Mouse (Mus musculus) cerebellum, adult 8-10 months (tissue): Measurements from ENCODE around the gene Adgra3.

Experiments
- DNase-seq: peaks from one replicate; pipeline ENCODE4 v3.0.0; 2022

The Adgra3 gene

DNA sequence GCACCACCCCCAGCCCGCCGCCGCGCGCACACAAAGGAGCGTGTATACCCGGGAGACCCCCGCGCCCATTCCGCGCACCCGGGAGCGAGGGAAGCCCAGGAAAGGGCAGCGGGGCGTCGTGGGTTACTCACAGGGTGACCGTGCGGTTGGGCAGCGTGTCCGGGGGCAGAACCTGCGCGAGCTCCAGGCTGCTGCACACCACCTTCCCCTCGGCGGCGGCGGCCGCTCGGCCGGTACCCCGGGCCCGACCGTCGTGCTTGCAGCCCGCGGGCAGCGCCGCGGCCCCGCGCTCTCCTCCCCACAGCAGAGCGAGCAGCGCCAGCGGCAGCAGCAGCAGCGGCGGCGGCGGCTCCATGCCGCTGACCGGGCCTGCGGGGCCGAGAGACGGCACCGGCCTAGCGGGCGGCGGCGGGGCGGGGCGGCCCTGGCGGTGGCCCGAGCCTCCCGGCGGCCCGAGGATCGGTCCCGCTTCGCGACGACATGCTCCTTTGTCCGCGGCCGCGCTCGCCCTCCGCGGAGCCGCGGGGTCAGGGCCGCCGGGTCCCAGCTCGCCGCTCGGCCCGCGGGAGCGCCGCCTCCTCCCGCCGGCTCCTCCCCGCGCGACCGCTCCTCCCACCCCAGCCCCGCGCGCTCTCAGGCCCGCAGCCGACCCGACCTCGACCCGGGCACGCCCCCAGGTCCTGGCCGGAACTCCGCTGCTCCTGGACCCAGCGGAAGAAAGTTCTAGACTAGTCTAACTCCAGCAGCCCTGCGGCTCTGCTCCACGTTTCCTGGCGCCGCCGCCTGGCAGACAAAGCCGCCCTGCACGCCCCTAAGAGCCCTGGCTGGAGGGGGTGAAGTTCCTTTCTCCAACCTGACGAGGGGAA is at the start of gene Adgra3:
Adgra3 (minus strand) TSS at position 586 of the 866 bp plus-strand sequence.
- no peak for DNase-seq

DNA sequence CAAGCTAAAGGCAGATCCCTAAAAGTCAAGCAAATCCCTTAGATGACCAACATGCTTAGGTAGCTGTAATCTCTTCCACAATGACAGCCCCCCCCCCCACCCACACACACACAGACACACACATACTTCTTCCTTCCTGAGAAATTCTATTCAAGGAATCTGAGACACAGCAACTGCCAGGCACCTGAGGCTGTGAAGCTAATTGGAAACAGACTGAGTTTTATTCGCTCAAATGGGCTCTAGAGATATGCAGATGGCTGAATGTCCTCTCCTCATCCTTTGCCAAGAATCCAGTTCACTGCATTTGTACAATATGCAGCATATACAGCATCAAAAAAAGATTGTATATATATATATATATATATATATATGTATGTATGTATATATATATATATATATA is 24.6 kb upstream of the Adgra3 start:
- peak; percentile 24 for DNase-seq

DNA sequence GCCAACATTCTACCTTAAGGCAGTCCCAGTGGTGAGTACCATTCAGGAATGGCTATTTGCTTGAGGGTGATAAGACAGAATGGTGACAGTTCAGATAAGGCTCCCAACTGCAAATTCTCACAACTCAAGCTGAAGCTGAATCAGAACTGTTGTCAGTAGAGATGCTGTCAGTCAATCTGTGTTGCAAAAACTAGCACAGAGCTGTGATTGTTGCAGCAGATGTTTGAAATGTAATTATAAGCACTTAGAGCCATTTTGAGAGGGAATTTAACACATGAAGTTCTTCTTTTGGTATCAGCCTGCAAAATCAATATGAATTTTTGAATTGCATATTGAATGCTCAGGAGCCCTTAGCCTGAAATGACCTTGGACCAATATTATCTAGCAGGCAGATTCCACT is 15.4 kb upstream of the Adgra3 start:
- DNase-seq: no peak

DNA sequence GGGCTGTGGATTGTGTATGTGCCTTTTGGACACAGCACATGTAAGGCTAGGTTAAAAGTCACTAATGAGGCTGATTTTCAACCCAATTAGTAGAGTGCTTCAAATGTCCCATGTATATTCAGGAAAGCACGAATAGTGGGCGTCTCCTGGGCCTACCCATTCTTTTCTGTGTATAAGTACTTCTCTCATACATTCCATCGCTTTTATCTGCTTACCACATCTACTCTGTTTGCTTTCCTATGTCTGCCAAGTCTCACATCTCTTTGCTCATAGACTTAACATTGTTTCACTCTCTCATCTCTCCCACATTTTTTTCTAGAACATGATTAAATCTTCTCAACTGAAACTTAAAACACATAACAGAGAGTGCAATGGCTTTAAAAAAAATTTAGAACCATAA is 5.4 kb upstream of the Adgra3 start:
- no peak for DNase-seq

DNA sequence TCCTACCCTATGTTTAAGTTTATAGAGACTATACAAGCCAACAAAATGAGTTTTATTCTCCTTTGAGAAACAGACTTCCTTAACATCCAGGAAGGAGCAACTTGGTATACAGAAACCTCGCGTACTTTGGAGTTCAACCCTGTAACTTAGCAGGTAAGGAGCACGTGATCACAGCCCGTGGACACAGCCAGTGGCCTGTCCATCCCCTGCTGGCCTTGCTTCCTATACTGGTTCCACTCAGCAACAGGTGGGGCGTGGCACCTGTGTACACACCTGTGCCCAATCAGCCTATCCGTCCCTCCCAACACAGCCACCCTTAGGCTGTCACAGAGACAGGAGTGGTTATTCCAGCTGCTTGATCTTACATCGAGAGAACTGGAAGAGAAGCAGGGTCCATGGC is 780 bp upstream of the Adgra3 start:
- DNase-seq: no peak

DNA sequence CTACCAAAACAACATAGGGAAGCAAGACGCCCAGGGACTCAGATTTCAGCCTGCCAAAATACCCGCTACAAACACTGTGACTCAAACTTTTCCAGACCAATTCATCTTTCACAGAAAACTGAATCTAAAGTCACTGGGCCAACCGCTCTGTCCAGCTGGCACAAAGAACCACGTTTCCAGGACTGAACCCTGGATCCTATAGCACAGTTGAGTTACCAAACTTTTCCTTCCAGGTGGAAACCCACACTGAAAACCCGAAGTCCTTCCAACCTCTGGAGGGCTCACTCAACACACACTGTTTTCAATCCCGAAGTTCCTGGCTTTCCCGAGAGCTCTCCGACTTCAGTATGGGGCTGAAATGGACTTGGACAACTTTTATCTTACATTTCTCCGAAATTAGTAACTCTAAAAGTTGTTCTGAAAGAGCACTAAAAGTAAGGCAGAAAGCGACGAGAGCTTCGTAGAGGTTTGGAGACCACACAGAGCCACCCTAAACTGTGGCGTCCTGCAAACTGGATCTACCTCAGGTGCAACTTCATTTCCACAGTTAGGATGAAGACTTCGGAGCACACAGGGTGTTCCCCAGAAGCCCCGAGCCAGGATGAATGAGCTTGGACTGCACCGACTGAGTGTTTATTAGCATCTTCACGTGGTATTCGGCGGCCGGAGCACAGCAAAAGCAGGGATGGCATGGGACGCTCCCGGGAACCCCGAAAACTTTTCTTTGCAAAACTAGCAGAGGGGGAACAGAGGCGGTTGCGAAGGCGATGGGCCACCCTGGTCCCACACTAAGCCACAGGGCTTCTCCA is 990 bp downstream of the Adgra3 start:
- DNase-seq: no peak

DNA sequence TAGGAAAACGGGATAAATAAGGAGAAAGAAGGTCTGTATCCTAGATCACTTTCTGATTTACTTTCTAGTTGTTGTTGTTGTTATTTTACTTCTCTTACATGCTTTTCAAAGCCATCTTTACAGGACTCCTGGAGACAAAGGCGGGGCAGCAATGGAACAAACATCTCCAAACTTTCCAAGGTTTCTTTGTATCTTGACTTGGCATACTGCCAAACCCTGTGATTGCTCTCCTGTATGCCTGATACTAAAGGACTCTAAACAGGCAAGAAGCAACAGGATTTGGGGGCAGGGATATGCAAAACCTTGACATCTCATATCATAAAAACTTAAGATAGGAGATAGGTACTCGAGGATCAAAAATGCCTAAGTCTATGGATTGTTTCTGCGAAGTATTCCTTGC is 6.3 kb downstream of the Adgra3 start:
- DNase-seq: no peak

DNA sequence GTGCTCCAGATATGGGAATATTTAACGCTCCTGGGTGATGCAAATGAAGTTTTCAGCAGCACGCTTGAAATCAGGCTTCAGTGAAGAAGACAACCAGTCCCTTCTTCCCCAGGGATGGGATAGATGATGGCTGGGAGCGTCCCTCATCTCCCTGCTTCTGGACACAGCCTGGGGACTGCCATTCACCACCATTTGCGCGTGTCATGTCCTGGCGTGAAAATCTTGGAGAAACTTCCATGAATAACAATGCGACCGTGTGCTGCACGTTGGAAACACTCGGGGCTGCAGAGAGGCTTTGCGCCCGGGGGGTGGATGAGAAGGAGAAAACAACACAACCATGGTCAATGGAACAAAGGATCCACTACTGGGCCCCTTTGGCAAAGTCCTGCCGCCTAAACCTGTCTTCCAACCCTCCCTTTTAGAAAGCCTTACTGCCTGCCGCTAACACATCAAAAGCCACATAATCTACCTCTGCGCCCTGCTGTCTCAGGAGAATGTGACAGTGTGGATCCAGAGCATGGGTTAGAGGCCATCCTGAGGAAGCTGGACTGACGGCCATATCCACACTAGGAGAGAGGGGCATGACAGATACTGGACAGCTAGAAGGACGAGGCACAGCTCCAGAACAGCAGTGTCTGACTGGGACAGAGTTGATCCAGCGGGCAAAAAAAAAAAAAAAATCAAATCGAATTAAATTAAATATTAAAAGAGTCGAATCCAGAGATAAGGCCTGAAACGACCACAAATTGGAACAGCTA is 8.0 kb downstream of the Adgra3 start:
- DNase-seq: no peak

DNA sequence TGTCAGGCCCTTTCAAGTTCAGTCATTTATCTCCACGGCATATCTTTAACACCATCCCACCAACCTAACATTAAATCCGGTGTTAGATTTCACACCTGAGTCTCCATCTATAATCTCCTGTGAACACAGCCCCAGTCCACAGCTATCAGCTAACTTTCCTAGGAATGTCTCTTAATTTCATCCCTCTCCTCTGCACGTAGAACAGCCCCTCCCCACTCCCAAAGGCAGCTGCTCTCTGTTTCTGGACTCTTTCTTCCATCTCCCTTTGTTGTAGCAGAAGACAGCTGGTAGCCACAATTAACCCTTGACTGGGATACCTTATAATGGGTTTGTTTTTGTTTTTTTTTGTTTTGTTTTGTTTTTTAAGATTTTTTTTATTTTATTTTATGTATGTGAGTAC is 8.8 kb downstream of the Adgra3 start:
- DNase-seq: no peak

DNA sequence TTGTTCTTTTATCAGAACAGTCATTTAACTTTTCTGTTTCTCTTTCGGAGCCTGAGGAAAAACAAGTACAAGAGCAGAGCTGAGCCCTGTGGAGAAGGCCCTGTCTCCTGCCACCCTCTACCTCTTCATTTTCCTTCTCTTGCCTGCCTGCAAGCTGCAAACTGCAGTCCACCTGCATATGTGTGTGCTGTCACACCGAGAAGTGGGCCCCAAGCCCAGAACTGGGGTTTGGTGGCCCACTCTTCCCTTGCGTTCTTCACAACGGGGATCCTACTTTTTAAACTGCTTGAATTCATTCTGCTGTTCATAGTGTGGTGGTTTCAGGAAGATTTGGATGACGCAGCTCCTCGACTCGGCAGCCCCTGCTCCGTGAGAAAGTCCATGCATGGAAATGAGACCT is 9.3 kb downstream of the Adgra3 start:
- no peak for DNase-seq

DNA sequence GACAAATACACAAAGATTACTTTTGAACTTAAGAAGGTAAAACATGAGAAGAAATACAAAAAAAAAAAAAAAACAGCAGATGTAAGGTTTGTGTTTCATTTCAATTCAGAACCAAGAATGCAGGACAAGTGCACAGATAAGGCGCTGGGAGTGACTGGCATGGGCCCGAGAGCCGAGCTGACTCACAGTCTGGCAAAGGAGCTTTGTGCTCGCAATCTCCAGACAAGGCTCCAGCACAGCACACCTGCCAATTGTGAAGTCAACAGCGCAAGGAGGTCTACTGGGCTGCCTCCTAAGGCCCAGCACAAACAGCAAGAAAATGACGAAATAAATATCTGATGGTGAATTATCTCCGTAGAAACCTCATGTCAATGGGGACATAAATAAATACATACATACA is 9.8 kb downstream of the Adgra3 start:
- no peak for DNase-seq

DNA sequence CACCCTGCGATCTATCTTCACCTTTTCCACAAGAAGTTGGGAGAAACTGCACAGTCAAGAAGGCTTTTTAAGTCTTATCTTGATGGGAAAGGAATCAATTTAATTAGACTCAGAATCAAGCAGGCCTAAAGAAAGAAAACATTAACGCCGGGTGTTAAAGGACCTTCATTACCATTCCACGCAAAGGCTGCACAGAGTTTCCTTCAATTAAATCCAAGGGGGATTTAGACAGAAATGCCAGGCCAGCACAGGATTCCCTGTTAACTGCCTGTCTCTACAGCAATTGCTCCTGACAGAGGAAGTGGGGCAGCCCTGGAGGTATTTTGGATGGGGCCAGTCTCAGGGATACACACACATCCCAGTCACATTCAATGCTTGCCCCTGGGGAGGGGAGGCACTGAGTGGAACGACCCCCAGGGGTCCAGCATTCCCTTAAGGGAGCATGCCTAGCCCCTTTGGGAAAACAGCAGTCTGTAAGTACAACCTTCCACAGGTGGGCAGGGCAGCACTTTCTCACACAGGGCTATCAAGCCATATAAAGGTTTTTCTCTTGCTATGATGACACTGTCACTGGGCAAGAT is 10.4 kb downstream of the Adgra3 start:
- no peak for DNase-seq

DNA sequence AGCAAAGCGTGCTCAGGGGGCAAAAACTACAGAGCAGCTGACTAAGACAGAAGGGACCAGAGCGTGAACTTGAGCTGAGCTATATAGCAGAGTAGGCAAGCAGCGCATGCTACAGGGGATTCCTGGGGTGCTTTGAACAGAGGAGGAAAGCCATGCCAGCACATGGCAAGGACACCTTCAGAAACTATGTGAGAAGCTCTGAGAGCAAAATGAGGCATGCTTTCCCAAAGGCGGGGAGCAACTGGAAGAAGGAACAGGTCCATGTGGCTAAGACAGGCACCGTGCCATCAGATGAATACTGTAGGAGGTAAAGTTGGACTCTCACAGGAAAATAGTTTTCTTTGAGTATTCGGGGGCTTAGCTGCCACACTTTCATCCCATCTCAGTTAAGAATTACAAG is 13.6 kb downstream of the Adgra3 start:
- DNase-seq: no peak

DNA sequence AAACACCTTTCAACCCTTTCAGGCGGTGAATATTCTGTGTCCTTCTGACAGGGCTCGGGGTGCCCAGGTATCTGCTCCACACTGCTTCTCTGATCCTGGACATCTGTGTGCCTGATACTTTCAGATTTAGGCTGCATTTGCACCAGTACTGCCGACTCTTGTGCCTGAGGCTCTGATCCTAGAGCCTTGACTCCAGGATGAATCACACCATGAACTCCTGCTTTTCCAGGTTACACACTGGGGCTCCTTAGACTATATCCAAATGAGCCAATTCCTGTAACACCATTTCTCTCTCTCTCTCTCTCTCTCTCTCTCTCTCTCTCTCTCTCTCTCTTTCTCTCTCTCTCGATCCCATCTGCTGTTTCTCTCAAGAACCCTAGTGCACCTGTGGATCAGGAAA is 15.1 kb downstream of the Adgra3 start:
- DNase-seq: no peak

DNA sequence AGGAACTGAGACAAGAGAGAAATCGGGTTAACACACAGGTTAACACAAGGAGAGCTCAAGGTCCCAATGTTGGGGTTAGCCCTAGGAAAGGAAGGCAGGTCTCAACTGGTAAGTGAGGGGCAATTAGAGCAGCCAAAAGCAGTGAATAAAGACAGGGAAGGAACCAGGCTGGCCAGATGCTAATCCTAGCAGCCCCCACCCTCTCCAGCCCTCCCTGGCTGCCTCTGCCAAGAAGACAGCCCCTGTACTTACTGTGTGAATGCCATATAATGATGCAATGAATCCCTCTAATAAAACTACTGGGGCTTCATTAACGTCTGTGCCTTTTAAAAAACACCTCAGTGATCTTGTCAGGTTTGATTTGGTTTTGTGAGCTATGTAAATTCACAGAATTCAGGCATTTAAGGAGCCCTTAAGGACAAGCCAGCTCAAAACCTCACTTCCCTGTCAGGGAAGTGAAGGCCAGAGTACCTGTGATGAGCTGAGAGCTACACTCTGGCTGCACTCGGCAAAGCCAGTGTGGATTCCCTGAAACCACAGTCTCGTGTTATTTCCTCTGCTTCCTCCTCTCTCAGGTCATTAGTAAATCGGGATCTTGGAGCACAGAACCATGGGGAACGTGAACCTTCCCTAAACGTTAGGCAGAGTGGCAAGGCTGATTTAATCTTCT is 16.4 kb downstream of the Adgra3 start:
- no peak for DNase-seq

DNA sequence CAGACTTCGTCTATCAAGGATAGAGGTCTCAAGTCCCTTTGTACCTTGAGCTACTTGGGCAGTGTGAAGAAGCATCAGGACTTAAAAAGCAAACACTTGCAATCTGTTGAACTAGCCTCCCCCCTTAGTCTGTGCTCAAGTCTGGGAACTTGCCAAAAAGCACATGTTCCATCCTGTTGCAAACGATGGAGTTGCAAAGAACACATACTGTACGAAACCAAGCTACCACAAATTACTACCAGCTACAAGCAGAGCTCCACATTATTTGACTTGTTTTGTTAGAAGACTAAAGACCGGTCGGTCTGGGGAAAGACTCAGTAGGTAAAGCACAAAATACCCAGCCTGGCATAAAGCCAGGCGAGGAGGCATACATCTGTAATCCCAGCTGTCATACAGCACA is 19.3 kb downstream of the Adgra3 start:
- no peak for DNase-seq

DNA sequence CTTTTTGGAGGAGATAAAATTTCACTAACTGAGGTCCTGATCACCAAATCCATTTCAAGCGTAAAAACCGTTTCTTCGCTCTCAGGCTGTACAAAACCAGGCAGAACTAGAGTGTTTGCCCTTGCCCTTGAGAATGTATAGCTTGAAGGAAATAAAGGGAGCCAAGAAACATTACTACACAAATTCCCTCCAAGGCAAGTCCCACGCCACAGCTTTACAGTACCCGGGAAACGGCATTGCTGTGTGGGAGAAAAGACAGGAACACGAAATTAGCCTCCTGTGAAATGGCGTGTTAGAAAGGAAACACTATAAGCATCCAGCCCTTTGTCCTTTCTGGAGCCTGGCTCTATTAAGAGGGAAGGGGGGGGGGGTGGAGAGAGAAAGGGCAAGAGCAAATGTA is 21.1 kb downstream of the Adgra3 start:
- DNase-seq: no peak

DNA sequence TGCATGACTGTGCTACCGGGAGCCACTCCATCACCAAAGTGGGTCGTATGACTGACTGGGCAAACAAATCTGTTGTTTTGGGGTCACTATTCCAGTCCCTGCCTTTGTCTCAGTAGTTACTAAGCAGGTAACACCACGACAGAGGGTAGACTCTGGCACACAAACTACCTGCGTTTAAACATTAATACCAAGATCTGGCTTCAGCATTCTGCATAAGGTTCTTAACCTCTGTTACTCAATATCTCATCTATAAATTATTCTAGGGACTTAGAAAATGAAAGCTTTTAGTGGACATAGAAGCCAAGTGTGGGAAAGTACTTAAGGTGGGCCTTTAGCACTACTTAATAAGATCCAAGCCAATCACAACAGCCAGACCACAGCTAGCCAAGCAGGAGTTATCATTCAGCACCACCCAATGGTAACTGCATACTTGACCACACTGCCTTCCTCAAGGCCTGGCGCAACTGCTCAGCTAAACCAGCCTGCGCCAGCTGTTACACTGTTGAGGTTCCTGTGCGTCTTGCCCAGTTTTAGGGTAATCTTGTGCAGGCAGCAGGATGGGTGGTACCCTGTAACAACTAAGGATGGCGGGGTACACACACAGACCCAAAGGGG is 23.8 kb downstream of the Adgra3 start:
- DNase-seq: no peak

DNA sequence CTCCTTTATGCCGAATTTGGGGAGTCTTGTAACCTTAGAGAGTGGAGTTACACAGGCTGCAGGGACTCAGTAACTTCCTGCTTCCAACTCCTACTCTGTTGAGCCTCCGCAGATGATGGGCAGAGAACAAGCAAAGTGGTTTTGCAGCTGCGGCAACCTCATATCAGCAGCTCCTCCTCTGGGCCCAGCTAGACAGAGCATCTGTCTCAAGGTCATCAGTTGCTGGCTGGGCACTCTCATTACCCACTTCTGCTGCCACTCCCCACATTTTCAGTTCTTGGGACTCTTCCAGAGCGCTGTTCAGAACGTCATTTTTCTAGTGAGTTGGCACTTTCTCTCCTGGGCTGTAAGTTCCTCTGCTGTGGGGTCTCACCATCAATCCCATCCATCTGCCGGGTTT is 24.6 kb downstream of the Adgra3 start:
- DNase-seq: no peak

DNA sequence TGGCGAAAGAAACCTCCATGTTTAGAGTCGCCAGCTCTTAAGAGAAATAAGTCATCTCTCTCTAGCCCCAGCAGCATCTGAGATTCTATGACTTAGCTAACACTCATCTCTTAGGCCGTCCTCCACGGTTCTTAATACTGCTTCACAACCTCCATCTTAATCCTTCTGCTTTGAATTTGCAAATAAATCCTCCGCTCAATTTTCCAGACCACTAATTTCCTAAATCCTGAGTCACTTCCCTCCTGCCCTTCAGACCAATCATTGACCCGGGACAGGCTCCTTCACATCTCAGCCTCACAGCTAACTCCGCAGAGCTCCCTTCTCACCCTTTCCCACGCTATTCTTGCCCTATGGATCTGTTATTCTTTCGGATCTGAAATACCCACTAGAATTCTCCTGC is 25.1 kb downstream of the Adgra3 start:
- DNase-seq: no peak

DNA sequence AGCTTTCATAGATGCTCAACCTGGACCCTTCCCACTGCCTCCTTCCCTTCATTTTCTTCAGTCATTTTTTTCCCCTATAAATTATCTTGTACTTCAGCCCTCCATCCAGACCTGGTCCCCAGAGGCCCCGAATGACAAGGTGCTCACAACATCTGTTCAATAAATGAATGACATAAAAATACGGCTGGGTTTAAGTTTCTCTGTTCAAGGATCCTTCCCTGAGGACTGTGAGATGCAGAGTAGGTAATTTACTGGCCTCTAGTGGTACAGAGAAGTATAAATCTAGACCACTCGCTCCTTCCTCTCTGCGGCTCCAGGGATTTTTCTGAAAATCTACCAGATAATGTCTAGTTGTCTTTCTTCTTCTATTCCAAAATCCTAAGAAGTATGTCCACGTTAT is 26.5 kb downstream of the Adgra3 start:
- DNase-seq: no peak

DNA sequence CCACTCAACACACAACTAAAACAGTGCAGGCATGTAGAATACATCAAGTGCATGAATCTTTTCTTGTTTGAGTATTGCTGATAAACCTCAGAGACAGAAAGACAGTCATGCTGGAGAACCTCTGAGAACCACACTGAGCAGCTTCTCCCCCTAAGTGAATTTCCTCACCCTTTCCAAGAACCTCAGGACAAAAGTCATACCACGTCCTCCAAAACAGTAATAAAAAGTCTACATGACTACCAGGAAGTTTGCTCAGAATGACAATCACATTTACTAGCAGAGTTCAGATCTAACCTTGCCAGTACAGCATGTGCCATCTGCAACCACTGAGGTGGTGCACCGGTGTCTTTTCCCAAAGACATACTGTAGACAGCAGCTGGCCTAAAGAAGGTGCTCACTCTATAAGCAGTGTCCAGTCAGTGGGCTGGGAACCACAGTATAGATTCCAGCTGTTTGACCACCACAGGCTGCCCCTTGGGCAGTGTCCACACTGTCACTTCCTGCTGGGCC is 27.0 kb downstream of the Adgra3 start:
- DNase-seq: no peak
